Mouse (Mus musculus) ES-Bruce4 (cell line): ENCODE results near the gene Arhgap6. TPM values are rescaled to one million over a fixed set of nuclear protein-coding genes. Genes with fewer than 3 reads are reported as not detected.

Source experiments
- H3K27ac ChIP-seq: 2 replicates; pipeline ENCODE4 v1.5.1; 2012; ENCODE audit warnings: low read length, inconsistent platforms; ENCODE audit not compliant: insufficient read depth
- H3K27me3 ChIP-seq: 2 replicates; pipeline ENCODE4 v1.6.1; 2012; ENCODE audit warnings: mild to moderate bottlenecking, low read length, inconsistent platforms; ENCODE audit not compliant: control insufficient read depth, poor library complexity, insufficient read depth, severe bottlenecking
- H3K36me3 ChIP-seq: 2 replicates; pipeline ENCODE4 v1.6.1; 2012; ENCODE audit warnings: inconsistent platforms, mild to moderate bottlenecking, low read length, moderate library complexity; ENCODE audit not compliant: control insufficient read depth, poor library complexity, insufficient read depth, severe bottlenecking
- H3K4me1 ChIP-seq: one replicate; pipeline ENCODE4 v1.8.1; 2011; ENCODE audit warnings: low read length; ENCODE audit not compliant: control insufficient read depth, insufficient read depth
- H3K4me3 ChIP-seq: 2 replicates; pipeline ENCODE4 v1.5.1; 2011; ENCODE audit warnings: low read depth, mild to moderate bottlenecking, low read length
- H3K9ac ChIP-seq: 2 replicates; pipeline ENCODE4 v1.6.1; 2012; ENCODE audit warnings: low read depth, mild to moderate bottlenecking, inconsistent platforms; ENCODE audit not compliant: poor library complexity, severe bottlenecking
- H3K9me3 ChIP-seq: replicated peaks from 2 replicates; pipeline ENCODE4 v1.6.1; 2012; ENCODE audit warnings: mild to moderate bottlenecking, low read length, inconsistent platforms; ENCODE audit not compliant: control insufficient read depth, poor library complexity, insufficient read depth, severe bottlenecking
- CTCF ChIP-seq: IDR thresholded peaks from one replicate; pipeline ENCODE4 v1.8.1; 2011; ENCODE audit warnings: low read depth, low read length
- EP300 ChIP-seq: IDR thresholded peaks from 2 replicates; pipeline ENCODE4 v1.6.1; 2011; ENCODE audit warnings: low read depth, low read length; ENCODE audit not compliant: insufficient read depth
- POLR2A ChIP-seq: IDR thresholded peaks from one replicate; pipeline ENCODE4 v1.8.1; 2011; ENCODE audit warnings: low read length; ENCODE audit not compliant: insufficient read depth
- polyA plus RNA-seq: library from polyadenylated mRNA; stranded (reverse); fragments of >200 nt; gene quantifications from 2 replicates; pipeline ENCODE4 v1.2.4, GENCODE M21; 2011; ENCODE audit warnings: low read depth; ENCODE audit not compliant: missing spikeins, insufficient read depth, insufficient read length

Gene Arhgap6
- polyA plus RNA-seq, 1 experiment, result 1.2 TPM

GRCm38 (mm10) chrX:169049550-169049949 lies 254.7 kb downstream of the Arhgap6 start:
- Histone ChIP-seq H3K4me3 (no peak overlapping the region), H3K27me3 (no peaks in the 10 kb centered on the region), H3K9me3 (no peaks in the 10 kb centered on the region), H3K4me1 (no peaks in the 10 kb centered on the region), H3K36me3 (no peaks in the 10 kb centered on the region), H3K27ac (no peak overlapping the region), H3K9ac (no peak overlapping the region)
- TF ChIP-seq POLR2A (no peak), EP300 (no peak), CTCF (no peak)

- H3K4me1 ChIP-seq, result no peaks in the 10 kb centered on the region
- H3K9me3 ChIP-seq, result no peaks in the 10 kb centered on the region
- no peaks in the 10 kb centered on the region for H3K27me3 ChIP-seq
- H3K4me3 ChIP-seq, result no peak overlapping the region
- no peak overlapping the region for H3K9ac ChIP-seq
- no peak overlapping the region for H3K27ac ChIP-seq
- TF ChIP-seq CTCF, result no peak
- TF ChIP-seq POLR2A, result no peak
- TF ChIP-seq EP300, result no peak
- H3K36me3 ChIP-seq, result no peaks in the 10 kb centered on the region
Measured at GRCm38 (mm10) chrX:169053907-169054476, 259.1 kb downstream of the Arhgap6 start.

GRCm38 (mm10) chrX:169062555-169062954 lies 267.7 kb downstream of the Arhgap6 start:
- TF ChIP-seq EP300 (no peak), CTCF (no peak), POLR2A (no peak)
- Histone ChIP-seq H3K27me3 (no peaks in the 10 kb centered on the region), H3K9ac (no peak overlapping the region)

DNA sequence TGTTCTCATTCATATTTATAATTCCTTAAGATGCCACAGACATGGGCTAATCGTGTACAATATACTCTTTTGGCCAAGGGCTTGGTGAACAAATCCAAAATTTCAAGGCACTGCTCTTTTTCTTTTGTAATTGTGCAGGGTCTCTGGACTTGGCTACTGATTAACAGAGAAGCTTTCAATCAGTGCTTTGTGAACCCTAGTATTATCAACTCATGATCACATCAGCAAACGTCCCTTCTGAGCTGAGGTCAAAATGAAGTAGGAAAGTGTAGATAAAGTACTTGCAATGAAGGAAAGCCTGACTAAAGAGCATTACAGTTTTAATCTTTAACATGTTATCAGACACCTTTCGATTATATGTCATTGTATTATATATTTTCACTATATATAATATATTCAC lies 270.4 kb downstream of the Arhgap6 start:
- no peaks in the 10 kb centered on the region for H3K36me3 ChIP-seq
- H3K9me3 ChIP-seq, result no peaks in the 10 kb centered on the region
- H3K27ac ChIP-seq, result no peak overlapping the region
- no peak for TF ChIP-seq POLR2A
- no peaks in the 10 kb centered on the region for H3K4me1 ChIP-seq
- H3K4me3 ChIP-seq, result no peak overlapping the region
- H3K9ac ChIP-seq, result no peak overlapping the region
- H3K27me3 ChIP-seq, result no peaks in the 10 kb centered on the region

More at GRCm38 (mm10) chrX:169062555-169062954, 267.7 kb downstream of the Arhgap6 start:
- Histone ChIP-seq H3K4me3 (no peak overlapping the region), H3K9me3 (no peaks in the 10 kb centered on the region), H3K27ac (no peak overlapping the region), H3K4me1 (no peaks in the 10 kb centered on the region), H3K36me3 (no peaks in the 10 kb centered on the region)

GRCm38 (mm10) chrX:169065922-169066321 lies 271.0 kb downstream of the Arhgap6 start:
- H3K9ac ChIP-seq, result no peak overlapping the region
- H3K27me3 ChIP-seq, result no peaks in the 10 kb centered on the region
- TF ChIP-seq EP300 (no peak), POLR2A (no peak), CTCF (no peak)
- H3K36me3 ChIP-seq, result no peaks in the 10 kb centered on the region
- H3K4me3 ChIP-seq, result no peak overlapping the region
- H3K4me1 ChIP-seq, result no peaks in the 10 kb centered on the region
- no peaks in the 10 kb centered on the region for H3K9me3 ChIP-seq
- H3K27ac ChIP-seq, result no peak overlapping the region

GRCm38 (mm10) chrX:169075020-169075419 lies 280.1 kb downstream of the Arhgap6 start:
- no peak for TF ChIP-seq EP300
- no peak for TF ChIP-seq CTCF
- TF ChIP-seq POLR2A, result no peak
- H3K36me3 ChIP-seq, result no peaks in the 10 kb centered on the region

DNA sequence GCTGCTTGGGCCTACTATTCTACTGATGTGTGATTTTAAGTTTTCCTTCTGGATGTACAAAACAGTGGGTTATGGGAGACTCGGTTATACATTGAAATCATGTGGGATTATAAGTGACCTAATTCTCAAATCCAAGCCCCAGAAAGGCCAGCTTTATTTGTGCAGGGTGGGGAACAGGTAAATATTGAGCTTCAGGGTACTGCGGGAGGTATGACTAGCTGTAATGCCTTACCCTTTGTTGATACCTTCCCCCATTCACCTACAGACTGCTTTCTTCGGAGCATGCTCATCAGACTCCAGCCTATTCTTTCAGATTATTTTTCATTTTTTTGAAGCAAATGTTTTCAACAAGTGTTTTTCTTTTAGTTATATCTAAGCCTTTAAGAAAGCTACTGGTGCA lies 286.7 kb downstream of the Arhgap6 start:
- Histone ChIP-seq H3K27ac (no peak overlapping the region), H3K9ac (no peak overlapping the region), H3K4me3 (no peak overlapping the region), H3K9me3 (no peaks in the 10 kb centered on the region), H3K27me3 (no peaks in the 10 kb centered on the region), H3K4me1 (no peaks in the 10 kb centered on the region), H3K36me3 (no peaks in the 10 kb centered on the region)
- TF ChIP-seq CTCF (no peak), POLR2A (no peak), EP300 (no peak)

More at GRCm38 (mm10) chrX:169075020-169075419, 280.1 kb downstream of the Arhgap6 start:
- Histone ChIP-seq H3K27ac (no peak overlapping the region), H3K9me3 (no peaks in the 10 kb centered on the region), H3K9ac (no peak overlapping the region), H3K27me3 (no peaks in the 10 kb centered on the region), H3K4me1 (no peaks in the 10 kb centered on the region), H3K4me3 (no peak overlapping the region)
